Mouse (Mus musculus): ENCODE data around the gene Kiz. TPM values are rescaled to one million over a fixed set of nuclear protein-coding genes. Genes with fewer than 3 reads are reported as not detected.
A peak's percentile ranks its signal among the peaks of the same experiment; 100 is the strongest.

Gene Kiz
- polyA plus RNA-seq, 1 experiment = 17.9 TPM

DNA sequence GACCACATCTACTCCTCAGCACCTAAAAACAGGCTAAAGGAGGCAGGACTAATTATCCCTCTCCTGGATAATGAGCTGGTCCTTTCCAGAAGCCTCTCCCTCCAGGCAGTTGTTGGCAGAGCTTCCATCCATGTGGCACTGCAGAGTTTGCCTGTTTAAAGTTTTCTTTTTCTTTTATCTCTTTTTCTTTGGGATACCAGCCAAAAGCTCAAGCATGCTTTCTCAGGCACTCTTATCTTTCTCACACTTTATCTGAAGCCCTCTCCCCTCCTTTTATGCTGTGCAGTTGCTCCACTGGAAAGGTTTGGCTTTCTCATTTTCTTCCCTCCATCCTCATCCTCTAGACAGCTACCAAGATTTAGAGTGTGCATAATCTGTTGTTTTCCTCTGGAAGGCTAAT lies 130.8 kb downstream of the Kiz start:
- H3K4me3 ChIP-seq (ENCODE audit: low read depth, low read length) = no peak overlapping the region
- no peaks in the 10 kb centered on the region for H3K27me3 ChIP-seq (ENCODE audit: control insufficient read depth, insufficient read depth, low read length, poor library complexity, severe bottlenecking)
- TF ChIP-seq POLR2A (IDR thresholded peaks at IDR 0.05; ENCODE audit: insufficient read depth, low read length) (no peak), EP300 (IDR thresholded peaks at IDR 0.05; ENCODE audit: insufficient read depth, low read depth, low read length) (no peak), CTCF (IDR thresholded peaks at IDR 0.05; ENCODE audit: low read depth, low read length) (no peak)
- no peak overlapping the region for H3K9ac ChIP-seq (ENCODE audit: low read depth, poor library complexity, severe bottlenecking)
- no peaks in the 10 kb centered on the region for H3K36me3 ChIP-seq (ENCODE audit: control insufficient read depth, insufficient read depth, low read length, poor library complexity, severe bottlenecking)
- H3K27ac ChIP-seq (ENCODE audit: insufficient read depth, low read length) = no peak overlapping the region
- H3K9me3 ChIP-seq (replicated peaks; ENCODE audit: control insufficient read depth, insufficient read depth, low read length, poor library complexity, severe bottlenecking) = no peaks in the 10 kb centered on the region
- H3K4me1 ChIP-seq (ENCODE audit: control insufficient read depth, insufficient read depth, low read length) = no peaks in the 10 kb centered on the region

DNA sequence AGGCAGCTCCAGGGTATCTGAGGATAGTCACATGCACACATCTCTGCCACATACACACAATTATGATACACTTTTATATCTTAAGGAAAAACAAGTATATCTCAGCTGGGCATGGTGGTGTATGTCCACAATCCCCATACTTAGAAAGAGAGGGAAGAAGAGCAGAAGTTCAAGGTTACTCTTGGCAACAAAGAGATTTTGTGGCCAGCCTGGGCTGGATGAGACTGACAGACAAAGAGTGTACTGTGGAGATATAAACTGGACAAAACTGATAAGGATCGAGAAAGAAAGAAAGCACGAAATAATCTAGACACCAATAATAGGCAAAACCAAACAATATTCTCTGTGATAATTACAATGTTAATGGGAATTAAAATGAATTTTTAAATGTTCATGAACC lies 151.6 kb downstream of the Kiz start:
- Histone ChIP-seq H3K27me3 (ENCODE audit: control insufficient read depth, insufficient read depth, low read length, poor library complexity, severe bottlenecking) (no peaks in the 10 kb centered on the region), H3K4me1 (ENCODE audit: control insufficient read depth, insufficient read depth, low read length) (no peaks in the 10 kb centered on the region), H3K27ac (ENCODE audit: insufficient read depth, low read length) (no peak overlapping the region), H3K9me3 (replicated peaks; ENCODE audit: control insufficient read depth, insufficient read depth, low read length, poor library complexity, severe bottlenecking) (peaks cover 30% of the 10 kb centered on the region), H3K36me3 (ENCODE audit: control insufficient read depth, insufficient read depth, low read length, poor library complexity, severe bottlenecking) (no peaks in the 10 kb centered on the region; the same call in 1 of the 2 replicates), H3K9ac (ENCODE audit: low read depth, poor library complexity, severe bottlenecking) (no peak overlapping the region), H3K4me3 (ENCODE audit: low read depth, low read length) (no peak overlapping the region)
- TF ChIP-seq EP300 (IDR thresholded peaks at IDR 0.05; ENCODE audit: insufficient read depth, low read depth, low read length) (no peak), POLR2A (IDR thresholded peaks at IDR 0.05; ENCODE audit: insufficient read depth, low read length) (no peak), CTCF (IDR thresholded peaks at IDR 0.05; ENCODE audit: low read depth, low read length) (no peak)

DNA sequence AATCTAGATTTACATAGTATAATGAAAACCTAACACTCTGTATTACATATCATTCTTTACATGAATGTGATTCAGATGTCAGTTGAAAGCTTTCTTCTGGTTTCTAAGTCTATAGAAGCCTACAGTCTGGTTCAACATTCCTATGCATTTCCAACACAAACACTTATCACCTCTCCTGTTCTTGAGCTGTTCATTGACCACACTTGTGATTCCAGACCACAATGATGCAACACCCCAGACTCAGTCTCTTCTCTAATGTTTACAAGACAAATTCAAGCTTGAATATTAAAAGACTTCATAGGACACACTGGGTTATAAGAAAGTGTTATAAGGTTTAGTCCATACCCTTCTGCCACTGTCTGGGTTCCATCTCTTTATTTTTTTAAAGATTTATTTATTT lies 153.4 kb downstream of the Kiz start:
- no peak overlapping the region for H3K27ac ChIP-seq (ENCODE audit: insufficient read depth, low read length)
- no peak for TF ChIP-seq POLR2A (IDR thresholded peaks at IDR 0.05; ENCODE audit: insufficient read depth, low read length)
- no peak for TF ChIP-seq EP300 (IDR thresholded peaks at IDR 0.05; ENCODE audit: insufficient read depth, low read depth, low read length)
- TF ChIP-seq CTCF (IDR thresholded peaks at IDR 0.05; ENCODE audit: low read depth, low read length) = no peak
- H3K9ac ChIP-seq (ENCODE audit: low read depth, poor library complexity, severe bottlenecking) = no peak overlapping the region
- no peaks in the 10 kb centered on the region for H3K27me3 ChIP-seq (ENCODE audit: control insufficient read depth, insufficient read depth, low read length, poor library complexity, severe bottlenecking)
- H3K36me3 ChIP-seq (ENCODE audit: control insufficient read depth, insufficient read depth, low read length, poor library complexity, severe bottlenecking) = no peaks in the 10 kb centered on the region; the same call in 1 of the 2 replicates
- H3K4me3 ChIP-seq (ENCODE audit: low read depth, low read length) = no peak overlapping the region
- H3K9me3 ChIP-seq (replicated peaks; ENCODE audit: control insufficient read depth, insufficient read depth, low read length, poor library complexity, severe bottlenecking) = peaks cover 30% of the 10 kb centered on the region
- no peaks in the 10 kb centered on the region for H3K4me1 ChIP-seq (ENCODE audit: control insufficient read depth, insufficient read depth, low read length)

DNA sequence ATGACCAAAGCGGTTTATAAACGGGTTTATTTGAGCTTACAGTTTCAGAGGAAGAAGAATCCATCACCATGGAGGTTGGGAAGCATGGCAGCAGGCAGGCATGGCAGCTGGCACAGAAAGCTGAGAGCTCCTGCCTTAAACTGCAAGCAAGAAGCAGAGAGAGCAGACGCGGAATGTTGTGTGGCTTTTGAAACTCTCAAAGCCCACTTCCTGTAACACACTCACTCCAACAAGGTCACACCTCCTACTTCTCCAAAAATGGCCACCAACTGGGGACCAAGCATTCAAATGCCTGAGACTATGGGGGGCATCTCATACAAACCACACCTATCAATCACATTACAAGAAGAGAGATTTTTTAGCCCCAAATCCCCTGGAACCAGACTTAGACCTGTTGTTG lies 154.5 kb downstream of the Kiz start:
- no peak overlapping the region for H3K4me3 ChIP-seq (ENCODE audit: low read depth, low read length)
- peaks cover 28% of the 10 kb centered on the region for H3K9me3 ChIP-seq (replicated peaks; ENCODE audit: control insufficient read depth, insufficient read depth, low read length, poor library complexity, severe bottlenecking)
- H3K36me3 ChIP-seq (ENCODE audit: control insufficient read depth, insufficient read depth, low read length, poor library complexity, severe bottlenecking) = no peaks in the 10 kb centered on the region; the same call in 1 of the 2 replicates
- no peak overlapping the region for H3K9ac ChIP-seq (ENCODE audit: low read depth, poor library complexity, severe bottlenecking)
- no peaks in the 10 kb centered on the region for H3K27me3 ChIP-seq (ENCODE audit: control insufficient read depth, insufficient read depth, low read length, poor library complexity, severe bottlenecking)
- TF ChIP-seq CTCF (IDR thresholded peaks at IDR 0.05; ENCODE audit: low read depth, low read length) = no peak
- no peak for TF ChIP-seq POLR2A (IDR thresholded peaks at IDR 0.05; ENCODE audit: insufficient read depth, low read length)
- no peak for TF ChIP-seq EP300 (IDR thresholded peaks at IDR 0.05; ENCODE audit: insufficient read depth, low read depth, low read length)
- no peaks in the 10 kb centered on the region for H3K4me1 ChIP-seq (ENCODE audit: control insufficient read depth, insufficient read depth, low read length)
- peak overlapping the region; percentile 80 for H3K27ac ChIP-seq (ENCODE audit: insufficient read depth, low read length)

DNA sequence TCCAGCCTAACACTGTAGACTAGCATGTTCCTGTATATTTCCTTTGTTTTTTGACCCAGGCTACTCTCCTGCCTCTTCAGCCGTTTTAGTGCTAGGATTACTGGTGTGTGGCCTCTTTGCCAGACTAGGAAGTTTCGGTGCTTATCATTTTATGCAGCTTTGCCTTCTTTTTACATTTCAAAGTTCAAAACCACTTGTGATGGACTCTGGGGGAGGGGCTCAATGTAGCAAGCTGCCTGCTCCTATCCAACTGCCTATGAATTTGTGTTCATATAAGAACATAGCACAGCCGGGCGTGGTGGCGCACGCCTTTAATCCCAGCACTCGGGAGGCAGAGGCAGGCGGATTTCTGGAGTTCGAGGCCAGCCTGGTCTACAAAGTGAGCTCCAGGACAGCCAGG lies 155.3 kb downstream of the Kiz start:
- Histone ChIP-seq H3K27me3 (ENCODE audit: control insufficient read depth, insufficient read depth, low read length, poor library complexity, severe bottlenecking) (no peaks in the 10 kb centered on the region), H3K36me3 (ENCODE audit: control insufficient read depth, insufficient read depth, low read length, poor library complexity, severe bottlenecking) (no peaks in the 10 kb centered on the region; the same call in 1 of the 2 replicates), H3K4me3 (ENCODE audit: low read depth, low read length) (no peak overlapping the region), H3K27ac (ENCODE audit: insufficient read depth, low read length) (peak overlapping the region; percentile 80), H3K9me3 (replicated peaks; ENCODE audit: control insufficient read depth, insufficient read depth, low read length, poor library complexity, severe bottlenecking) (peaks cover 20% of the 10 kb centered on the region), H3K4me1 (ENCODE audit: control insufficient read depth, insufficient read depth, low read length) (peaks cover 2% of the 10 kb centered on the region), H3K9ac (ENCODE audit: low read depth, poor library complexity, severe bottlenecking) (no peak overlapping the region)
- no peak for TF ChIP-seq POLR2A (IDR thresholded peaks at IDR 0.05; ENCODE audit: insufficient read depth, low read length)
- no peak for TF ChIP-seq CTCF (IDR thresholded peaks at IDR 0.05; ENCODE audit: low read depth, low read length)
- no peak for TF ChIP-seq EP300 (IDR thresholded peaks at IDR 0.05; ENCODE audit: insufficient read depth, low read depth, low read length)

DNA sequence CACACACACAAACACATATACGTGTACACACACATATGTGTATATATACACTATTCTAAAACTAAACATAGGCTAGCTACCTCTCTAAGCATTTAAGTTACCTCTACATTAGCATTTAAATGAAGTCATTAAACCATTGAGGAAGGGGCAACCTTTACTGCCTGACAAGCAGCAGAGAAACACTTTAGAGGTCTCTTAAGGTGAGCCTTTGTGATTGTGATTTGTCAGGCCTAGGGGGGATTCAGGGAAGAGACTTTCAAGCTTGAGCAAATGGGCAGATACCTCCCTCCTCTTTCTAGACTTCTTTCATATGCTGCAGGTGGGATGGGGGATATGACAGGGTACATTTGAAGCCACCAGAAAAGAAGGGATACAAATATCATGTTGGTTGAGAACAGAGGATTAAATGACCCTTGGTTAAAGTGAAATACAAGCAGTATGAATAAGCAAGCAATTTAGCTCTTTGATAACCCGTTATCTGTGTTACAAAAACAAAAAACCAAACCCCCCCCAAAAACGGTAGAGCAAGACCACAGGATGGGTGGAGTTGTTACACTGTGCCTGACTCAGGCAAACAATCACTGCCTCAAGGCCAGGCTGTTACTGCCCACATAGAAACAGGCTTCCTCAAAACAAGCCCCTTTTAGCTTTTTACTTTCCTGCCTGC lies 155.9 kb downstream of the Kiz start:
- Histone ChIP-seq H3K27me3 (ENCODE audit: control insufficient read depth, insufficient read depth, low read length, poor library complexity, severe bottlenecking) (no peaks in the 10 kb centered on the region), H3K4me3 (ENCODE audit: low read depth, low read length) (peak overlapping the region; percentile 85), H3K36me3 (ENCODE audit: control insufficient read depth, insufficient read depth, low read length, poor library complexity, severe bottlenecking) (no peaks in the 10 kb centered on the region; the same call in 1 of the 2 replicates), H3K4me1 (ENCODE audit: control insufficient read depth, insufficient read depth, low read length) (peaks cover 2% of the 10 kb centered on the region), H3K27ac (ENCODE audit: insufficient read depth, low read length) (peak overlapping the region; percentile 99), H3K9me3 (replicated peaks; ENCODE audit: control insufficient read depth, insufficient read depth, low read length, poor library complexity, severe bottlenecking) (peaks cover 14% of the 10 kb centered on the region), H3K9ac (ENCODE audit: low read depth, poor library complexity, severe bottlenecking) (peak overlapping the region; percentile 57)
- TF ChIP-seq EP300 (IDR thresholded peaks at IDR 0.05; ENCODE audit: insufficient read depth, low read depth, low read length) (peak; percentile 89), POLR2A (IDR thresholded peaks at IDR 0.05; ENCODE audit: insufficient read depth, low read length) (no peak), CTCF (IDR thresholded peaks at IDR 0.05; ENCODE audit: low read depth, low read length) (no peak)

All from ES-Bruce4 (cell line).